In genomic region chr12:82306035-82306434, GRCm38 (mm10) we compare ENCODE assay signal across 25 mouse cellular contexts.
DNase-seq lines count a peak whose midpoint lies in the region; ATAC-seq and TF ChIP-seq lines count a peak whose summit lies in the region.
"Had no signal": no experiment of that assay in that cellular context is flagged by ENCODE, and none has a peak within 500 bp of the region (broad histone marks: within the 10 kb centered on the region; RNA-seq: fewer than 3 reads in every experiment).

No protein-coding gene starts in this region.

- no peak for TF ChIP-seq CTCF in MEL (IDR thresholded peaks at IDR 0.05 in 2 of 3, conservative IDR thresholded peaks at IDR 0.05 in 1 of 3; ENCODE audit: control insufficient read depth in 1 of 3, insufficient read depth in 1 of 3, low read depth in 2 of 3, low read length in 3 of 3, poor library complexity in 1 of 3, severe bottlenecking in 1 of 3)

- DNase-seq in heart, embryonic 10.5 days (ENCODE audit: low spot score): no peak
- no peak for DNase-seq in heart, postnatal 36 days
- peak; percentile 30 for DNase-seq in lung, postnatal 14 days
- DNase-seq in lung, postnatal 4 days: no peak
- DNase-seq in MEL (ENCODE audit: low read depth, low spot score): peak; percentile 22
- DNase-seq in cerebellum, adult 11-12 months: no peak
- DNase-seq: adrenal gland, adult 8-10 months; adrenal gland, postnatal 25 days; B cell, adult 2 months; cerebellum, adult 11 months; cerebellum, adult 8-10 months; cerebellum, postnatal 36 days; gastrocnemius, postnatal 10 days; gastrocnemius, postnatal 36 days; heart, postnatal 4 days had no signal

- 36% methylated on average over 4 of the region's 4 CpGs for WGBS in heart, embryonic 10.5 days

- no peaks in the 10 kb centered on the region for H3K79me2 ChIP-seq in MEL (ENCODE audit: control insufficient read depth, insufficient read depth, low read length, poor library complexity)

- H3K27me3 ChIP-seq in heart, embryonic 10.5 days (ENCODE audit: insufficient read depth, poor library complexity, severe bottlenecking): no peaks in the 10 kb centered on the region
- H3K27me3 ChIP-seq in MEL (ENCODE audit: control insufficient read depth in 1 of 2, insufficient read depth in 2 of 2, low read length in 2 of 2): no peaks in the 10 kb centered on the region
- H3K27me3 ChIP-seq: CH12.LX; forebrain, embryonic 13.5 days had no signal

- intact Hi-C loops in heart, postnatal 36 days (cut with DNase I): no loop called here

- H3K9ac ChIP-seq in MEL (ENCODE audit: control insufficient read depth, low read depth, low read length, poor library complexity, severe bottlenecking): no peak overlapping the region
- H3K9ac ChIP-seq: forebrain, embryonic 13.5 days; hindbrain, embryonic 14.5 days had no signal

- no peaks in the 10 kb centered on the region for H3K36me3 ChIP-seq in heart, embryonic 10.5 days
- peaks cover 0 to 4% of the 10 kb centered on the region in 2 experiments; a peak in 1 of 4 replicates for H3K36me3 ChIP-seq in MEL (ENCODE audit: control insufficient read depth in 1 of 2, insufficient read depth in 2 of 2, low read length in 2 of 2)
- H3K36me3 ChIP-seq: forebrain, embryonic 10.5 days had no signal

- no peak for TF ChIP-seq POLR2A in MEL (IDR thresholded peaks at IDR 0.05; ENCODE audit: control insufficient read depth in 1 of 2, insufficient read depth in 1 of 2, low read depth in 1 of 2, low read length in 2 of 2, poor library complexity in 1 of 2)

- H3K4me3 ChIP-seq in heart, embryonic 10.5 days: no peak overlapping the region
- no peak overlapping the region for H3K4me3 ChIP-seq in MEL (ENCODE audit: control insufficient read depth in 1 of 2, insufficient read depth in 1 of 2, low read depth in 2 of 2, low read length in 2 of 2)
- H3K4me3 ChIP-seq: forebrain, embryonic 10.5 days; forebrain, embryonic 13.5 days had no signal

- no peaks in the 10 kb centered on the region for H3K9me3 ChIP-seq in heart, embryonic 10.5 days
- H3K9me3 ChIP-seq in MEL (replicated peaks; ENCODE audit: insufficient read depth, low read length): no peaks in the 10 kb centered on the region
- H3K9me3 ChIP-seq: forebrain, embryonic 10.5 days; forebrain, embryonic 13.5 days; G1E had no signal

- ATAC-seq in megakaryocyte progenitor cell, adult 5-6 weeks (replicated peaks; ENCODE audit: poor library complexity): peak; percentile 58
- ATAC-seq: forebrain, embryonic 13.5 days; forebrain, embryonic 16.5 days; hindbrain, postnatal 0 days; inflammation-experienced regulatory T-cells, adult 6 months; intestine, embryonic 16.5 days had no signal

- no peak for TF ChIP-seq RAD21 in MEL (IDR thresholded peaks at IDR 0.05; ENCODE audit: low read depth, low read length)

- peaks cover 4% of the 10 kb centered on the region for H3K4me1 ChIP-seq in heart, embryonic 10.5 days
- peaks cover 0 to 3% of the 10 kb centered on the region in 2 experiments; a peak in 1 of 4 replicates for H3K4me1 ChIP-seq in MEL (ENCODE audit: control insufficient read depth in 1 of 2, insufficient read depth in 2 of 2, low read length in 2 of 2)

- TF ChIP-seq EP300 in MEL (IDR thresholded peaks at IDR 0.05; ENCODE audit: low read depth in 1 of 2, low read length in 2 of 2): no peak

- H3K27ac ChIP-seq in heart, embryonic 10.5 days: peak overlapping the region; percentile 29; the same call in 1 of the 2 replicates
- no peak overlapping the region for H3K27ac ChIP-seq in MEL (ENCODE audit: control insufficient read depth, low read depth, low read length)
- H3K27ac ChIP-seq: forebrain, embryonic 10.5 days; forebrain, embryonic 13.5 days; hindbrain, embryonic 14.5 days; hindbrain, postnatal 0 days had no signal

TF ChIP-seq in MEL, 35 proteins besides CTCF, POLR2A, EP300 and RAD21:
- TF ChIP-seq USF2 (IDR thresholded peaks at IDR 0.05; ENCODE audit: borderline replicate concordance in 1 of 2, insufficient read depth in 1 of 2, low read depth in 1 of 2, low read length in 2 of 2) (no peak), MYB (IDR thresholded peaks at IDR 0.05; ENCODE audit: low read depth, low read length) (no peak)

Comparison
In these comparisons a context has a peak if more than half of its experiments do, and no peak if none do; other contexts are left out.
1. DNase-seq: peak in lung, postnatal 14 days (single experiment) and MEL (single experiment); none in heart, embryonic 10.5 days (single experiment), heart, postnatal 36 days (0 of 2), lung, postnatal 4 days (0 of 2) and cerebellum, adult 11-12 months (single experiment).